Mouse (Mus musculus): ENCODE measurements at regions not wholly inside any gene's neighbourhood (a gene's known extent, or its start where the extent isn't known, plus 50 kb on each side); places are given as distances from the start of the nearest gene placed in this dataset.

DNA sequence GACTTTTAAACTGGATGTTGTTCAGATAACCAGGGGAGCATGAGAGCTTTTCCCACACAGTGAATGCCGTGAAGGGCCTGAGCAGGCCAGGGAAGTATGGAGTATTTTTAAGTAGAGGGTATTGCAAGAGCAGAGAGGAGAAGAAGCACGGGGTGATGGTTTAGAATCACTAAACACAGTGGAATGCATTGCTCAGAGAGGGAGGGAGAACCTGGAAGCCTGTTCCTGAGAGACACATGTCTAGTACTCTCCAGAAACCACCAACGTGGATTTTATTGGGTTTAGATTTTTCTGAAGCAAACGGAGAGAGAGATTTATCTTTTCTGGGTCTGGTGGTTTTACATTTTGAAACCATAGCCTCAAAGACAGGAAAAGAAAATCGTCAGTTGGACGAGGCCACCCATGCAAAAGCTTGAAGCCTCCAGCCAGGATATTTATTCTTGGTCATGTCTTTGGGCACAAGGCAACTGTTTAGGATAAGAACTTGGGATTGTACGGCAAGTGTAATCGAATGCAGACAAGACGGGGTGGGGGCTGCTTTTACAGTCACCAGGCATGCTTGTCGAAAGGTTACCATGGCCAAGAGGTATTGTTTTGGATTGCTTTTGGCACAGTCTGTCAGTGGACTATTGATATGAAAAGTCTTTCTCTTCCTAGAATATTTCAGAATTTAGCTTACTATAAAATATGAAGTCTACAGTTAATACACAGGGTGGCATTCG lies 306.2 kb downstream of the Sorl1 start:
- TF ChIP-seq CTCF (IDR thresholded peaks at IDR 0.05; ENCODE audit: extremely low read depth, insufficient read length, insufficient replicate concordance, low read depth, low read length) = no peak
- no peak for TF ChIP-seq POLR2A (IDR thresholded peaks at IDR 0.05; ENCODE audit: low read depth, low read length)
